Mouse (Mus musculus): ENCODE results near the gene Arhgef15. TPM values are rescaled to one million over a fixed set of nuclear protein-coding genes. Genes with fewer than 3 reads are reported as not detected.
A peak's percentile ranks its signal among the peaks of the same experiment; 100 is the strongest.

Arhgef15 gene
- total and polyA plus RNA-seq, 3 experiments: 0.22 TPM; not detected in 2

DNA sequence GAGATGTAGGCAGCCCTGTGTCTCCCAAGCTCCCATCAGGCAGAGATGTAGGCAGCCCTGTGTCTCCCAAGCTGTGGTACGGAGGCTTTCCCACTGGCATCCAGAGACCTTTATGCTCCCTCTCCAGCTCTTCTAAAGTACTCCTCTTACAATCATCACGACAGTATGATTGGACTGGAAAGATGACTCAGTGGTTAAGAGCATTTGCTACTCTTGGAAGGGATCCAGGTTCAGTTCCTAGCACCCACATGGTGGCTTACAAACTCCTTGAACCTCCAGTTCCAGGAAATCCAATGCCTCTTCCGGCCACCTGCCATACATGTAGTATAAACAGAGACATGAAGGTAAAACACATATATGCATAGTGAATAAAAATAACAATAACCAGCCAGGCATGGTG, 4.3 kb upstream of the Arhgef15 start:
- H3K9me3 ChIP-seq (replicated peaks): no peaks in the 10 kb centered on the region
- no peaks in the 10 kb centered on the region for H3K36me3 ChIP-seq (replicated peaks)
- no peak for ATAC-seq (ENCODE audit: extremely low read depth, insufficient number of reproducible peaks, low FRiP score, poor library complexity, severe bottlenecking)
- H3K4me1 ChIP-seq (ENCODE audit: insufficient read depth, low read depth, low read length): peaks cover 19% of the 10 kb centered on the region
- H3K27me3 ChIP-seq (ENCODE audit: insufficient read depth, low read length): peaks cover 19% of the 10 kb centered on the region
- no peak for TF ChIP-seq POLR2AphosphoS5 (IDR thresholded peaks at IDR 0.05; ENCODE audit: insufficient replicate concordance, low read depth, low read length)
- TF ChIP-seq TAL1 (conservative IDR thresholded peaks at IDR 0.05; ENCODE audit: low read depth, low read length): no peak
- TF ChIP-seq CTCF (IDR thresholded peaks at IDR 0.05; ENCODE audit: low read depth, low read length): no peak
- TF ChIP-seq GATA1 (IDR thresholded peaks at IDR 0.05; ENCODE audit: borderline replicate concordance, low read length): no peak
- TF ChIP-seq GATA2 (IDR thresholded peaks at IDR 0.05; ENCODE audit: borderline replicate concordance, low read depth, low read length): no peak
- no peak for DNase-seq (ENCODE audit: low spot score)
- no peak overlapping the region for H3K4me3 ChIP-seq (ENCODE audit: low read depth, low read length)

DNA sequence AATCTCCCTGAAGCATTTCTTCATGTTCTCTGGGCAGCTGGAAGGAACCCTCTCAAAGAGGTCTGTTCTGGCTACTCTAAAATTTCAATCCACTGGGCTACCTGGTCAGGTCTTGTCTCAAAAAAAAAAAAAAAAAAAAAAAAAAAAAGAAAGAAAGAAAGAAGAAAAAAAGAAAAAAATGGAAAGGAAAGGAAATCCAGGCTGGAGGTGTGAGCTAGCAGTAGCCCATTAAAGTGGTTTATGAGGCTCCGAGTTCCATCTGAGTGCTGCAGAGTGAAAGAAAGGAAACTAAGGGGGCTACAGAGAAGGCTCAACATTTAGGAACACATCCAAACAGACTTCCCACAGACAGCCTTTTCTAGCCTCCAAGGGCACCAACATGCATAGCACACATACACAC, 691 bp upstream of the Arhgef15 start:
- no peaks in the 10 kb centered on the region for H3K36me3 ChIP-seq (replicated peaks)
- TF ChIP-seq GATA1 (IDR thresholded peaks at IDR 0.05; ENCODE audit: borderline replicate concordance, low read length) (no peak), GATA2 (IDR thresholded peaks at IDR 0.05; ENCODE audit: borderline replicate concordance, low read depth, low read length) (no peak)
- DNase-seq (ENCODE audit: low spot score) (no peak), ATAC-seq (ENCODE audit: extremely low read depth, insufficient number of reproducible peaks, low FRiP score, poor library complexity, severe bottlenecking) (no peak)
- no peak overlapping the region for H3K4me3 ChIP-seq (ENCODE audit: low read depth, low read length)
- H3K4me1 ChIP-seq (ENCODE audit: insufficient read depth, low read depth, low read length): peaks cover 20% of the 10 kb centered on the region
- H3K27me3 ChIP-seq (ENCODE audit: insufficient read depth, low read length): peaks cover 50% of the 10 kb centered on the region
- no peaks in the 10 kb centered on the region for H3K9me3 ChIP-seq (replicated peaks)

DNA sequence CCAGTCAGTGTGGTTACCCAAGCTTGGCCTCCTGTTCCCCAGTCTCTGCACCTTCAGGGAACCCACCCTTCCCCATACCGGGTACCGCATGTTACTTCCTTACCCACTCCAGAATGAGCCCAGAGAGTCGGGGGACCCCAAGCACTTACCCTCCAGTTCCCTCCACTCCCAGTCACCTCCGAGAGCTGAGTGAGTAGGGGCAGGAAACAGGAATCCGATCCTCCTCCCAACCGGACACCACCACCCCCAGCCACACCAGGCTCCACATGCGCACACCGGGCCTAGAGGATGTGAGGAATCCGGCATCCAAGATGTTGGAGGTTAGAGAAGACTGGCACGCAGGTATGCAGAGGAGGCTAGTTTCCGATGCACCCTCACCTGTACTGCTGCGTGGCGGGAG, 583 bp downstream of the Arhgef15 start:
- Histone ChIP-seq H3K36me3 (replicated peaks) (no peaks in the 10 kb centered on the region), H3K27me3 (ENCODE audit: insufficient read depth, low read length) (peaks cover 55% of the 10 kb centered on the region), H3K4me1 (ENCODE audit: insufficient read depth, low read depth, low read length) (peaks cover 18% of the 10 kb centered on the region), H3K4me3 (ENCODE audit: low read depth, low read length) (no peak overlapping the region), H3K9me3 (replicated peaks) (no peaks in the 10 kb centered on the region)
- ATAC-seq (ENCODE audit: extremely low read depth, insufficient number of reproducible peaks, low FRiP score, poor library complexity, severe bottlenecking): no peak
- TF ChIP-seq TAL1 (conservative IDR thresholded peaks at IDR 0.05; ENCODE audit: low read depth, low read length) (no peak), POLR2AphosphoS5 (IDR thresholded peaks at IDR 0.05; ENCODE audit: insufficient replicate concordance, low read depth, low read length) (no peak), GATA1 (IDR thresholded peaks at IDR 0.05; ENCODE audit: borderline replicate concordance, low read length) (no peak), GATA2 (IDR thresholded peaks at IDR 0.05; ENCODE audit: borderline replicate concordance, low read depth, low read length) (no peak), CTCF (IDR thresholded peaks at IDR 0.05; ENCODE audit: low read depth, low read length) (no peak)
- DNase-seq (ENCODE audit: low spot score): no peak

DNA sequence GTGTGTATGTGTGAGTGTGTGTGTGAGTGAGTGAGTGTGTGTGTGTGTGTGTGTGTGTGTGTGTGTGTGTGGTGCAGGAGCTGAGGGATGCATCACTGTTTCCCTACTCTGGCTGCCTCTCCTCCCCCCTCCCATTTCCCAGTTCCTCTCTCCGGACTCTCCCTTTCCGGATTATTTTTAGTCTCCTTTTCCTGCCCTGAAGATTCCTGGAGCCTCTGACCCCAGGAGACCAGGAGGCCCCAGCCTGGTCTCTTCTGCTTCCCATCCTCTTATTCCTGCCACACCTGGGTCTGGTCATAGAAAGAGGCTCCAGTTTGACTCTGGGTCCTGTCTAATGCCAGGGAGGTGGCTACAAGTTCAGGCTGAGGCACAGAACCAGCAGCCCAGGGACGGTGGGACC, 1.2 kb downstream of the Arhgef15 start:
- ATAC-seq (ENCODE audit: extremely low read depth, insufficient number of reproducible peaks, low FRiP score, poor library complexity, severe bottlenecking): no peak
- TF ChIP-seq GATA1 (IDR thresholded peaks at IDR 0.05; ENCODE audit: borderline replicate concordance, low read length): no peak
- no peak for TF ChIP-seq GATA2 (IDR thresholded peaks at IDR 0.05; ENCODE audit: borderline replicate concordance, low read depth, low read length)
- no peak for TF ChIP-seq POLR2AphosphoS5 (IDR thresholded peaks at IDR 0.05; ENCODE audit: insufficient replicate concordance, low read depth, low read length)
- no peak for TF ChIP-seq CTCF (IDR thresholded peaks at IDR 0.05; ENCODE audit: low read depth, low read length)
- no peak for TF ChIP-seq TAL1 (conservative IDR thresholded peaks at IDR 0.05; ENCODE audit: low read depth, low read length)

DNA sequence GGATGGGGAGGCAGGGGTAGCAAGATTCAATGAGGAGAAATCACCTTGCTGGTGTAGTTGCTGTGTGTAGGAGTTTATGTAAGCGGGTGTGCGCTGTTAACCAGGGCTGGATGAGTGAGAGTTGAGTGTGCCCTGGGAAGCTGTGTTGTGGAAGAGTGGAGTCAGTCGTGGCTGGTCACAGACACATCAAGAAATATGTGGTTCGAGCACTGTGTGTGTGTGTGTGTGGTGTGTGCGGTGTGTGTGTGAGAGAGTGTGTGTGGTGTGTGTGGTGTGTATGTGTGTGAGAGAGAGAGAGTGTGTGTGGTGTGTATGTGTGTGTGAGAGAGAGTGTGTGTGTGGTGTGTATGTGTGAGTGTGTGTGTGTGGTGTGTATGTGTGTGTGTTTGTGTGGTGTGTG, 1.8 kb downstream of the Arhgef15 start:
- H3K4me1 ChIP-seq (ENCODE audit: insufficient read depth, low read depth, low read length): peaks cover 17% of the 10 kb centered on the region
- peaks cover 63% of the 10 kb centered on the region for H3K27me3 ChIP-seq (ENCODE audit: insufficient read depth, low read length)
- H3K36me3 ChIP-seq (replicated peaks): no peaks in the 10 kb centered on the region
- no peak for TF ChIP-seq TAL1 (conservative IDR thresholded peaks at IDR 0.05; ENCODE audit: low read depth, low read length)
- no peak for TF ChIP-seq CTCF (IDR thresholded peaks at IDR 0.05; ENCODE audit: low read depth, low read length)
- TF ChIP-seq GATA2 (IDR thresholded peaks at IDR 0.05; ENCODE audit: borderline replicate concordance, low read depth, low read length): no peak
- no peak for TF ChIP-seq POLR2AphosphoS5 (IDR thresholded peaks at IDR 0.05; ENCODE audit: insufficient replicate concordance, low read depth, low read length)
- no peak for TF ChIP-seq GATA1 (IDR thresholded peaks at IDR 0.05; ENCODE audit: borderline replicate concordance, low read length)
- no peaks in the 10 kb centered on the region for H3K9me3 ChIP-seq (replicated peaks)
- H3K4me3 ChIP-seq (ENCODE audit: low read depth, low read length): no peak overlapping the region
- DNase-seq (ENCODE audit: low spot score) (no peak), ATAC-seq (ENCODE audit: extremely low read depth, insufficient number of reproducible peaks, low FRiP score, poor library complexity, severe bottlenecking) (no peak)

More for the DNA sequence above, 1.2 kb downstream of the Arhgef15 start:
- Histone ChIP-seq H3K9me3 (replicated peaks) (no peaks in the 10 kb centered on the region), H3K36me3 (replicated peaks) (no peaks in the 10 kb centered on the region), H3K4me3 (ENCODE audit: low read depth, low read length) (no peak overlapping the region), H3K4me1 (ENCODE audit: insufficient read depth, low read depth, low read length) (peaks cover 17% of the 10 kb centered on the region), H3K27me3 (ENCODE audit: insufficient read depth, low read length) (peaks cover 59% of the 10 kb centered on the region)
- no peak for DNase-seq (ENCODE audit: low spot score)

DNA sequence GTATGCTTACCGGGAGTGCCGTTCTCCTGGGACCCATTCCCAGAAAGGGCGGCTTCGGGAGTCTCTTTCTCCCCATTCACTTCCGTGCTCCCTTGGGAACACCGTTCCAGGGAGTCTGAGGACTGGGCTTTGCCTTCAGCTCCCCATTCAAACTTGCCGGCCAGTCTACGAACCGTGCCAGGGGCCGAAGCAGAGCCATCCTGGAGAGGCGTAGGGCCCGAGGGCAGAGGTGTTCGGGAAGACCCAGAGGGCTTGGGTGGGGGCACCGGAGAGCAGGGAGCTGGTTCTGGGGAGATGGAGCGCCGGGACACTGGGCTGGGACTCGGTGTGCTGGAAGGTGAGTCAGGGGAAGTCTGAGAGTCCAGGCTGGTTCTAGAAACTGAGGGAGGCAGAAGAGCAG, 2.9 kb downstream of the Arhgef15 start:
- Histone ChIP-seq H3K36me3 (replicated peaks) (no peaks in the 10 kb centered on the region), H3K4me3 (ENCODE audit: low read depth, low read length) (peak overlapping the region; percentile 42; the same call in 1 of the 2 replicates), H3K9me3 (replicated peaks) (no peaks in the 10 kb centered on the region), H3K27me3 (ENCODE audit: insufficient read depth, low read length) (peaks cover 69% of the 10 kb centered on the region), H3K4me1 (ENCODE audit: insufficient read depth, low read depth, low read length) (peaks cover 17% of the 10 kb centered on the region)
- ATAC-seq (ENCODE audit: extremely low read depth, insufficient number of reproducible peaks, low FRiP score, poor library complexity, severe bottlenecking) (no peak), DNase-seq (ENCODE audit: low spot score) (no peak)
- TF ChIP-seq GATA2 (IDR thresholded peaks at IDR 0.05; ENCODE audit: borderline replicate concordance, low read depth, low read length) (no peak), GATA1 (IDR thresholded peaks at IDR 0.05; ENCODE audit: borderline replicate concordance, low read length) (no peak), CTCF (IDR thresholded peaks at IDR 0.05; ENCODE audit: low read depth, low read length) (no peak), TAL1 (conservative IDR thresholded peaks at IDR 0.05; ENCODE audit: low read depth, low read length) (no peak), POLR2AphosphoS5 (IDR thresholded peaks at IDR 0.05; ENCODE audit: insufficient replicate concordance, low read depth, low read length) (no peak)
